Comparison of ENCODE assay signal across 8 mouse cellular contexts in genomic region chr11:73024236-73024904, GRCm38 (mm10). TPM values are rescaled to one million over a fixed set of nuclear protein-coding genes. Genes with fewer than 3 reads are reported as not detected.
DNase-seq lines count a peak whose midpoint lies in the region; ATAC-seq and TF ChIP-seq lines count a peak whose summit lies in the region.

No protein-coding gene starts in this region.

- 64% methylated on average over 7 of the region's 7 CpGs for WGBS in hindbrain, embryonic 13.5 days
- 62% methylated on average over 7 of the region's 7 CpGs for WGBS in hindbrain, postnatal 0 days
- WGBS in heart, embryonic 11.5 days (ENCODE audit: insufficient replicate concordance) = 55% methylated on average over 7 of the region's 7 CpGs
- WGBS in limb, embryonic 14.5 days = 56% methylated on average over 7 of the region's 7 CpGs

- H3K36me3 ChIP-seq in hindbrain, embryonic 13.5 days = peaks cover 26% of the 10 kb centered on the region
- H3K36me3 ChIP-seq in hindbrain, postnatal 0 days (ENCODE audit: insufficient read depth, low read length) = no peaks in the 10 kb centered on the region
- no peaks in the 10 kb centered on the region for H3K36me3 ChIP-seq in heart, embryonic 11.5 days (ENCODE audit: control insufficient read depth, insufficient read depth, low read length)
- H3K36me3 ChIP-seq in limb, embryonic 14.5 days (ENCODE audit: control insufficient read depth, insufficient read depth, low read length) = no peaks in the 10 kb centered on the region

- no peak overlapping the region for H3K4me2 ChIP-seq in hindbrain, embryonic 13.5 days
- H3K4me2 ChIP-seq in hindbrain, postnatal 0 days (ENCODE audit: low read depth, low read length) = no peak overlapping the region
- peak overlapping the region; percentile 6; the same call in 1 of the 2 replicates for H3K4me2 ChIP-seq in heart, embryonic 11.5 days
- H3K4me2 ChIP-seq in limb, embryonic 14.5 days (replicated peaks; ENCODE audit: low read depth, low read length, severe bottlenecking) = no peak overlapping the region

- no peak for DNase-seq in hindbrain, postnatal 0 days (ENCODE audit: low spot score)
- peak; percentile 55 for DNase-seq in limb, embryonic 14.5 days (ENCODE audit: low spot score)
- DNase-seq in embryo, embryonic 10.5 days (ENCODE audit: low spot score) = no peak
- DNase-seq in layer of hippocampus, adult 18-20 months (ENCODE audit: low spot score in 2 of 2) = no peak
- no peak for DNase-seq in adrenal gland, postnatal 25 days

- no peak overlapping the region for H3K4me3 ChIP-seq in hindbrain, embryonic 13.5 days
- H3K4me3 ChIP-seq in hindbrain, postnatal 0 days (ENCODE audit: low read length) = no peak overlapping the region
- no peak overlapping the region for H3K4me3 ChIP-seq in heart, embryonic 11.5 days (ENCODE audit: low read depth, low read length)
- no peak overlapping the region for H3K4me3 ChIP-seq in limb, embryonic 14.5 days (replicated peaks; ENCODE audit: low read length)

- H3K9me3 ChIP-seq in hindbrain, embryonic 13.5 days = no peaks in the 10 kb centered on the region
- no peaks in the 10 kb centered on the region for H3K9me3 ChIP-seq in hindbrain, postnatal 0 days (ENCODE audit: low read length)
- no peaks in the 10 kb centered on the region for H3K9me3 ChIP-seq in heart, embryonic 11.5 days (replicated peaks; ENCODE audit: control insufficient read depth, low read length)
- H3K9me3 ChIP-seq in limb, embryonic 14.5 days (ENCODE audit: control insufficient read depth, low read length) = no peaks in the 10 kb centered on the region

- no peak overlapping the region for H3K27ac ChIP-seq in hindbrain, embryonic 13.5 days
- H3K27ac ChIP-seq in hindbrain, postnatal 0 days = no peak overlapping the region
- no peak overlapping the region for H3K27ac ChIP-seq in heart, embryonic 11.5 days (ENCODE audit: low read depth, low read length)
- H3K27ac ChIP-seq in limb, embryonic 14.5 days (replicated peaks; ENCODE audit: low read depth, low read length) = 0 out of 2 replicates have a peak overlapping the region, but pooled peaks have one; percentile 13

- peak overlapping the region; percentile 29; the same call in 1 of the 2 replicates for H3K9ac ChIP-seq in hindbrain, embryonic 13.5 days
- H3K9ac ChIP-seq in hindbrain, postnatal 0 days (replicated peaks; ENCODE audit: low read length) = no peak overlapping the region
- no peak overlapping the region for H3K9ac ChIP-seq in heart, embryonic 11.5 days (ENCODE audit: low read depth, low read length)
- H3K9ac ChIP-seq in limb, embryonic 14.5 days (ENCODE audit: low read depth, low read length, severe bottlenecking) = no peak overlapping the region

- no peak for TF ChIP-seq CTCF in hindbrain, postnatal 0 days (IDR thresholded peaks at IDR 0.05; ENCODE audit: low read depth)

- H3K27me3 ChIP-seq in hindbrain, embryonic 13.5 days = peaks cover 23% of the 10 kb centered on the region
- H3K27me3 ChIP-seq in hindbrain, postnatal 0 days (ENCODE audit: insufficient read depth, low read length) = no peaks in the 10 kb centered on the region
- peaks cover 27% of the 10 kb centered on the region for H3K27me3 ChIP-seq in heart, embryonic 11.5 days (ENCODE audit: control insufficient read depth, insufficient read depth, low read length)
- H3K27me3 ChIP-seq in limb, embryonic 14.5 days (ENCODE audit: control insufficient read depth, insufficient read depth, low read length) = peaks cover 15% of the 10 kb centered on the region

- no peak for TF ChIP-seq POLR2A in limb, embryonic 14.5 days (IDR thresholded peaks at IDR 0.05; ENCODE audit: borderline replicate concordance, extremely low read depth, insufficient read depth, insufficient read length)

- H3K4me1 ChIP-seq in hindbrain, embryonic 13.5 days (replicated peaks) = peaks cover 30% of the 10 kb centered on the region
- 0 out of 2 replicates have a peak, but pooled peaks cover 8% of the 10 kb centered on the region for H3K4me1 ChIP-seq in hindbrain, postnatal 0 days (ENCODE audit: insufficient read depth, low read length)
- H3K4me1 ChIP-seq in heart, embryonic 11.5 days (ENCODE audit: control insufficient read depth, insufficient read depth, low read length) = peaks cover 28% of the 10 kb centered on the region
- peaks cover 15% of the 10 kb centered on the region for H3K4me1 ChIP-seq in limb, embryonic 14.5 days (ENCODE audit: control insufficient read depth, insufficient read depth, low read length)

- no peak for ATAC-seq in hindbrain, embryonic 13.5 days (ENCODE audit: low FRiP score)
- no peak for ATAC-seq in hindbrain, postnatal 0 days
- 0 out of 2 replicates have a peak, but pooled peaks have one; percentile 25 for ATAC-seq in heart, embryonic 11.5 days (replicated peaks; ENCODE audit: insufficient number of reproducible peaks, low FRiP score, low TSS enrichment)
- ATAC-seq in limb, embryonic 14.5 days (ENCODE audit: low FRiP score, low read depth) = no peak
- peak; percentile 95 for ATAC-seq in monocyte, adult 5-6 weeks (replicated peaks; ENCODE audit: insufficient number of reproducible peaks, low FRiP score, low TSS enrichment, poor library complexity, severe bottlenecking)

RNA-seq across cellular contexts. Expression of gene Camkk1, which starts 5.6 kb away (rescaled TPM):
- 21.5 and 23.1 TPM in 2 replicates for polyA plus RNA-seq in hindbrain, embryonic 13.5 days (2015; fragmentation: Nextera tagmentation; extraction: Ambion mirVana)
- total RNA-seq in hindbrain, postnatal 0 days (2014; rRNA removed) = 27.4 and 32.5 TPM in 2 replicates
- 26.5 and 26.7 TPM in 2 replicates for polyA plus RNA-seq in hindbrain, postnatal 0 days (2015; fragmentation: Nextera tagmentation; extraction: Ambion mirVana)
- polyA plus RNA-seq in heart, embryonic 11.5 days (2014; fragmentation: Nextera tagmentation; extraction: Ambion mirVana) = 1.3 and 1.5 TPM in 2 replicates
- 11.1 and 11.4 TPM in 2 replicates for polyA plus RNA-seq in limb, embryonic 14.5 days (2012; rRNA removed)
- 5.5 and 5.8 TPM in 2 replicates for polyA plus RNA-seq in limb, embryonic 14.5 days (2014; fragmentation: Nextera tagmentation; extraction: Ambion mirVana)
- 2.6 to 4.0 TPM (median 3.0 TPM) in 3 replicates for total RNA-seq in monocyte, adult 5-6 weeks (2017)
- total RNA-seq in layer of hippocampus, adult 18-20 months (2021) = 100 to 1,000 TPM; 175 to 178 TPM
- 2.6 and 3.1 TPM in 2 replicates for total RNA-seq in adrenal gland, postnatal 25 days (2021)

RNA-seq across cellular contexts. Expression of gene Ncbp3, which starts 23.2 kb away (rescaled TPM):
- polyA plus RNA-seq in hindbrain, embryonic 13.5 days (2015; fragmentation: Nextera tagmentation; extraction: Ambion mirVana) = 12.5 and 13.1 TPM in 2 replicates
- total RNA-seq in hindbrain, postnatal 0 days (2014; rRNA removed) = 5.2 and 6.9 TPM in 2 replicates
- 7.3 and 7.7 TPM in 2 replicates for polyA plus RNA-seq in hindbrain, postnatal 0 days (2015; fragmentation: Nextera tagmentation; extraction: Ambion mirVana)
- polyA plus RNA-seq in heart, embryonic 11.5 days (2014; fragmentation: Nextera tagmentation; extraction: Ambion mirVana) = 9.6 and 10.3 TPM in 2 replicates
- 6.3 and 7.1 TPM in 2 replicates for polyA plus RNA-seq in limb, embryonic 14.5 days (2012; rRNA removed)
- 10.1 and 11.7 TPM in 2 replicates for polyA plus RNA-seq in limb, embryonic 14.5 days (2014; fragmentation: Nextera tagmentation; extraction: Ambion mirVana)
- 11.5 to 18.1 TPM (median 14.0 TPM) in 3 replicates for total RNA-seq in monocyte, adult 5-6 weeks (2017)
- total RNA-seq in layer of hippocampus, adult 18-20 months (2021) = 10 to 100 TPM in 1 of 2 experiments, 1 to 10 TPM in 1; 9.3 to 10.4 TPM
- total RNA-seq in adrenal gland, postnatal 25 days (2021) = 10.8 and 15.1 TPM in 2 replicates

RNA-seq across cellular contexts. Expression of gene P2rx1, which starts 25.5 kb away (rescaled TPM):
- polyA plus RNA-seq in hindbrain, embryonic 13.5 days (2015; fragmentation: Nextera tagmentation; extraction: Ambion mirVana) = 0.65 TPM in 2 replicates
- total RNA-seq in hindbrain, postnatal 0 days (2014; rRNA removed) = 0.32 and 1.3 TPM in 2 replicates
- polyA plus RNA-seq in hindbrain, postnatal 0 days (2015; fragmentation: Nextera tagmentation; extraction: Ambion mirVana) = 0.45 and 0.60 TPM in 2 replicates
- polyA plus RNA-seq in heart, embryonic 11.5 days (2014; fragmentation: Nextera tagmentation; extraction: Ambion mirVana) = 2.9 and 4.0 TPM in 2 replicates
- 1.8 and 2.1 TPM in 2 replicates for polyA plus RNA-seq in limb, embryonic 14.5 days (2012; rRNA removed)
- 1.9 and 2.2 TPM in 2 replicates for polyA plus RNA-seq in limb, embryonic 14.5 days (2014; fragmentation: Nextera tagmentation; extraction: Ambion mirVana)
- total RNA-seq in monocyte, adult 5-6 weeks (2017) = 6.3 to 18.7 TPM (median 15.6 TPM) in 3 replicates
- under 1 TPM; 0.25 to 0.27 TPM for total RNA-seq in layer of hippocampus, adult 18-20 months (2021)
- total RNA-seq in adrenal gland, postnatal 25 days (2021) = 0.15 TPM in 1 of 2 replicates, not detected in the other

Comparison
In these comparisons a context has a peak if more than half of its experiments do, and no peak if none do; other contexts are left out.
1. ATAC-seq: peak in heart, embryonic 11.5 days (single experiment) and monocyte, adult 5-6 weeks (single experiment); none in hindbrain, embryonic 13.5 days (single experiment), hindbrain, postnatal 0 days (single experiment) and limb, embryonic 14.5 days (single experiment).